Mouse (Mus musculus): ENCODE measurements around the gene Lyg2.

The Lyg2 gene

GRCm38 (mm10) chr1:37916393-37916792 lies at the start of gene Lyg2:
TSS of gene Lyg2 (minus strand) at chr1:37916493.
- in situ Hi-C loops (cut with MseI, MboI), result no loop called here

GRCm38 (mm10) chr1:37965571-37965970 lies 49.3 kb upstream of the Lyg2 start:
- in situ Hi-C loops (cut with MseI, MboI), result no loop called here

GRCm38 (mm10) chr1:37959486-37959885 lies 43.2 kb upstream of the Lyg2 start:
- in situ Hi-C loops (cut with MseI, MboI), result no loop called here

GRCm38 (mm10) chr1:37958516-37958915 lies 42.2 kb upstream of the Lyg2 start:
- in situ Hi-C loops (cut with MseI, MboI), result no loop called here

GRCm38 (mm10) chr1:37957659-37958058 lies 41.4 kb upstream of the Lyg2 start, which contains the start of gene Lyg1:
TSS of gene Lyg1 (minus strand) at chr1:37957759.
- in situ Hi-C loops (cut with MseI, MboI), result no loop called here

- in situ Hi-C loops (cut with MseI, MboI), result no loop called here
Observed at GRCm38 (mm10) chr1:37956690-37957431, 40.6 kb upstream of the Lyg2 start.

- in situ Hi-C loops (cut with MseI, MboI), result no loop called here
Observed at GRCm38 (mm10) chr1:37955251-37955650, 39.0 kb upstream of the Lyg2 start.

- in situ Hi-C loops (cut with MseI, MboI), result no loop called here
Observed at GRCm38 (mm10) chr1:37954786-37955185, 38.5 kb upstream of the Lyg2 start.

- in situ Hi-C loops (cut with MseI, MboI), result no loop called here
Observed at GRCm38 (mm10) chr1:37948906-37949305, 32.6 kb upstream of the Lyg2 start.

GRCm38 (mm10) chr1:37931806-37932205 lies 15.5 kb upstream of the Lyg2 start:
- in situ Hi-C loops (cut with MseI, MboI), result loop anchor here in 1 of 2 experiments (10.0 kb wide), 1 partner anchor 53 kb away; no protein-coding TSS in a partner anchor

- in situ Hi-C loops (cut with MseI, MboI), result no loop called here
Observed at GRCm38 (mm10) chr1:37925971-37926370, 9.7 kb upstream of the Lyg2 start.

- in situ Hi-C loops (cut with MseI, MboI), result no loop called here
Observed at GRCm38 (mm10) chr1:37922536-37922935, 6.2 kb upstream of the Lyg2 start.

GRCm38 (mm10) chr1:37918096-37918495 lies 1.8 kb upstream of the Lyg2 start:
- in situ Hi-C loops (cut with MseI, MboI), result no loop called here

GRCm38 (mm10) chr1:37917666-37918065 lies 1.4 kb upstream of the Lyg2 start:
- in situ Hi-C loops (cut with MseI, MboI), result no loop called here

- in situ Hi-C loops (cut with MseI, MboI), result no loop called here
Observed at GRCm38 (mm10) chr1:37912751-37913150, 3.5 kb downstream of the Lyg2 start.

- in situ Hi-C loops (cut with MseI, MboI), result no loop called here
Observed at GRCm38 (mm10) chr1:37903178-37903577, 13.1 kb downstream of the Lyg2 start.

GRCm38 (mm10) chr1:37900288-37900687 lies 16.0 kb downstream of the Lyg2 start:
- in situ Hi-C loops (cut with MseI, MboI), result no loop called here

- in situ Hi-C loops (cut with MseI, MboI), result no loop called here
Observed at GRCm38 (mm10) chr1:37899816-37900215, 16.5 kb downstream of the Lyg2 start.

GRCm38 (mm10) chr1:37894606-37895005 lies 21.7 kb downstream of the Lyg2 start:
- in situ Hi-C loops (cut with MseI, MboI), result no loop called here

- in situ Hi-C loops (cut with MseI, MboI), result no loop called here
Observed at GRCm38 (mm10) chr1:37891400-37891799, 24.9 kb downstream of the Lyg2 start.

GRCm38 (mm10) chr1:37890025-37890652 lies 26.2 kb downstream of the Lyg2 start, which contains the start of the genes Mitd1 and Mrpl30:
TSS of gene Mitd1 (minus strand) at chr1:37890411.
TSS of gene Mrpl30 (plus strand) at chr1:37890477.
- in situ Hi-C loops (cut with MseI, MboI), result no loop called here

- in situ Hi-C loops (cut with MseI, MboI), result no loop called here
Observed at GRCm38 (mm10) chr1:37889206-37889605, 27.1 kb downstream of the Lyg2 start.

- in situ Hi-C loops (cut with MseI, MboI), result no loop called here
Observed at GRCm38 (mm10) chr1:37884451-37884850, 31.8 kb downstream of the Lyg2 start.
